9 mouse cellular contexts compared by ENCODE assay signal in genomic region chr14:55271158-55271557, GRCm38 (mm10). TPM values are rescaled to one million over a fixed set of nuclear protein-coding genes. Genes with fewer than 3 reads are reported as not detected.
DNase-seq lines count a peak whose midpoint lies in the region; ATAC-seq and TF ChIP-seq lines count a peak whose summit lies in the region.
"Had no signal": no experiment of that assay in that cellular context is flagged by ENCODE, and none has a peak within 500 bp of the region (broad histone marks: within the 10 kb centered on the region; RNA-seq: fewer than 3 reads in every experiment).

No protein-coding gene starts in this region.

- no peak overlapping the region for H3K9ac ChIP-seq in forebrain, embryonic 14.5 days (ENCODE audit: low read length)
- no peak overlapping the region for H3K9ac ChIP-seq in forebrain, embryonic 12.5 days
- H3K9ac ChIP-seq: neural tube, embryonic 13.5 days had no signal

- no peaks in the 10 kb centered on the region for H3K9me3 ChIP-seq in forebrain, embryonic 14.5 days (replicated peaks; ENCODE audit: control insufficient read depth, low read length)
- H3K9me3 ChIP-seq in forebrain, embryonic 12.5 days: no peaks in the 10 kb centered on the region
- H3K9me3 ChIP-seq: neural tube, embryonic 13.5 days had no signal

- peak; percentile 82 for TF ChIP-seq CTCF in layer of hippocampus, adult 2 months (conservative IDR thresholded peaks at IDR 0.05)

- no peak for ATAC-seq in forebrain, embryonic 14.5 days
- no peak for ATAC-seq in forebrain, embryonic 12.5 days (ENCODE audit: low FRiP score)

- no peak overlapping the region for H3K4me2 ChIP-seq in forebrain, embryonic 14.5 days (ENCODE audit: low read length)
- H3K4me2 ChIP-seq in forebrain, embryonic 12.5 days: no peak overlapping the region
- H3K4me2 ChIP-seq: neural tube, embryonic 13.5 days had no signal

- H3K27ac ChIP-seq in forebrain, embryonic 14.5 days (ENCODE audit: low read depth, low read length): no peak overlapping the region
- no peak overlapping the region for H3K27ac ChIP-seq in forebrain, embryonic 12.5 days
- no peak overlapping the region for H3K27ac ChIP-seq in layer of hippocampus, adult 2 months
- H3K27ac ChIP-seq: neural tube, embryonic 13.5 days had no signal

- WGBS in forebrain, embryonic 14.5 days: 60% methylated on average over 3 of the region's 3 CpGs
- WGBS in forebrain, embryonic 12.5 days: 64% methylated on average over 3 of the region's 3 CpGs

- peak; percentile 77 for DNase-seq in forebrain, embryonic 14.5 days (ENCODE audit: low spot score)
- DNase-seq in urinary bladder, adult 18-20 months (ENCODE audit: low spot score in 2 of 2): peak; percentile 7 to 24
- DNase-seq in urinary bladder, postnatal 4 days (ENCODE audit: low spot score in 2 of 2): no peak
- DNase-seq in forelimb bud, embryonic 11.5 days (ENCODE audit: low read depth, low spot score): peak; percentile 33
- DNase-seq in layer of hippocampus, adult 2 months (ENCODE audit: low spot score in 2 of 2): peak; percentile 83 to 86
- peak; percentile 59 for DNase-seq in lung, postnatal 25 days (ENCODE audit: low spot score)
- DNase-seq in thymus, postnatal 4 days: peak; percentile 32

- H3K36me3 ChIP-seq in forebrain, embryonic 14.5 days (ENCODE audit: control insufficient read depth, insufficient read depth, low read length): no peaks in the 10 kb centered on the region
- no peaks in the 10 kb centered on the region for H3K36me3 ChIP-seq in forebrain, embryonic 12.5 days (replicated peaks)
- H3K36me3 ChIP-seq: neural tube, embryonic 13.5 days had no signal

- H3K4me1 ChIP-seq in forebrain, embryonic 14.5 days (ENCODE audit: control insufficient read depth, insufficient read depth, low read length): no peaks in the 10 kb centered on the region
- no peaks in the 10 kb centered on the region for H3K4me1 ChIP-seq in forebrain, embryonic 12.5 days

- no peaks in the 10 kb centered on the region for H3K27me3 ChIP-seq in forebrain, embryonic 14.5 days (replicated peaks; ENCODE audit: control insufficient read depth, insufficient read depth, low read length)
- no peaks in the 10 kb centered on the region for H3K27me3 ChIP-seq in forebrain, embryonic 12.5 days
- H3K27me3 ChIP-seq: neural tube, embryonic 13.5 days had no signal

- no peak overlapping the region for H3K4me3 ChIP-seq in forebrain, embryonic 14.5 days (ENCODE audit: low read depth, low read length)
- H3K4me3 ChIP-seq in forebrain, embryonic 12.5 days (replicated peaks): no peak overlapping the region
- no peak overlapping the region for H3K4me3 ChIP-seq in layer of hippocampus, adult 2 months
- H3K4me3 ChIP-seq: neural tube, embryonic 13.5 days had no signal

RNA-seq across cellular contexts. Expression of gene Dhrs2, which starts 49.4 kb away (rescaled TPM):
- polyA plus RNA-seq in forebrain, embryonic 14.5 days (2014; fragmentation: Nextera tagmentation; extraction: Ambion mirVana): 0.41 and 0.56 TPM in 2 replicates
- polyA plus RNA-seq in forebrain, embryonic 12.5 days (2016; fragmentation: Nextera tagmentation; extraction: Ambion mirVana): 0.15 TPM in 1 of 2 replicates, not detected in the other
- total RNA-seq in layer of hippocampus, adult 2 months (2021): not detected

Comparison
In these comparisons a context has a peak if more than half of its experiments do, and no peak if none do; other contexts are left out.
1. DNase-seq: peak in forebrain, embryonic 14.5 days (single experiment), urinary bladder, adult 18-20 months (2 of 2), forelimb bud, embryonic 11.5 days (single experiment), layer of hippocampus, adult 2 months (2 of 2), lung, postnatal 25 days (single experiment) and thymus, postnatal 4 days (single experiment); none in urinary bladder, postnatal 4 days (0 of 2).